Mouse (Mus musculus) liver, embryonic 14.5 days (tissue): ENCODE measurements around the gene Olfr128. TPM values are rescaled to one million over a fixed set of nuclear protein-coding genes. Genes with fewer than 3 reads are reported as not detected.

Experiments
- ATAC-seq: fragments of 200-750 bp; cut with Nextera tagmentation; 2 replicates; pipeline ENCODE4 v1.8.0; 2017; ENCODE audit warnings: moderate number of reproducible peaks, mild to moderate bottlenecking, moderate library complexity; ENCODE audit not compliant: insufficient read depth
- DNase-seq, 3 experiments: peaks; one replicate each; pipeline ENCODE4 v3.0.0-alpha.2; 2012 to 2013; ENCODE audit warnings: low read depth in 3 of 3, low spot score in 3 of 3
- H3K27ac ChIP-seq: fragments of 300-500 bp; sonication (generic); 2 replicates; pipeline ENCODE4 v1.5.1; 2014; ENCODE audit warnings: moderate library complexity, mild to moderate bottlenecking, control low read depth, inconsistent platforms
- H3K27me3 ChIP-seq: fragments of 300-500 bp; sonication (generic); 2 replicates; pipeline ENCODE4 v1.6.1; 2014; ENCODE audit warnings: mild to moderate bottlenecking, low read length, moderate library complexity; ENCODE audit not compliant: control insufficient read depth, insufficient read depth
- H3K36me3 ChIP-seq: fragments of 300-500 bp; sonication (generic); replicated peaks from 2 replicates; pipeline ENCODE4 v1.6.1; 2014; ENCODE audit warnings: low read depth; ENCODE audit not compliant: control insufficient read depth, insufficient read depth
- H3K4me1 ChIP-seq, 2 experiments: fragments of 200-500 bp in 1 of 2; fragments of 300-500 bp in 1 of 2; sonication (generic) in 1 of 2; replicated peaks; 2 replicates each; pipeline ENCODE4 v1.6.1; 2012 to 2014; ENCODE audit warnings: antibody characterized with exemption in 1 of 2, inconsistent platforms in 1 of 2, low read length in 1 of 2; ENCODE audit not compliant: control insufficient read depth in 2 of 2, insufficient read depth in 2 of 2
- H3K4me2 ChIP-seq: fragments of 300-500 bp; sonication (generic); 2 replicates; pipeline ENCODE4 v1.6.1; 2014; ENCODE audit warnings: low read depth, mild to moderate bottlenecking, control low read depth, moderate library complexity
- H3K4me3 ChIP-seq, 2 experiments: fragments of 200-500 bp in 1 of 2; fragments of 300-500 bp in 1 of 2; sonication (generic) in 1 of 2; 2 replicates each; pipeline ENCODE4 v1.5.1; 2012 to 2014; ENCODE audit warnings: low read depth in 2 of 2, low read length in 2 of 2, mild to moderate bottlenecking in 2 of 2, control low read depth in 1 of 2, inconsistent platforms in 1 of 2, moderate library complexity in 1 of 2; ENCODE audit not compliant: insufficient read depth in 1 of 2
- H3K9ac ChIP-seq: fragments of 300-500 bp; sonication (generic); replicated peaks from 2 replicates; pipeline ENCODE4 v1.6.1; 2014; ENCODE audit warnings: mild to moderate bottlenecking, control low read depth, moderate library complexity
- H3K9me3 ChIP-seq: fragments of 300-500 bp; sonication (generic); 2 replicates; pipeline ENCODE4 v1.6.1; 2016; ENCODE audit warnings: low read length, mixed read lengths; ENCODE audit not compliant: control insufficient read depth
- CTCF ChIP-seq: IDR thresholded peaks from 2 replicates; pipeline ENCODE4 v1.5.1; 2016; ENCODE audit warnings: antibody characterized with exemption, low read depth, control low read depth
- EP300 ChIP-seq: IDR thresholded peaks from 2 replicates; pipeline ENCODE4 v1.6.1; 2016; ENCODE audit warnings: antibody characterized with exemption, low read depth
- WGBS: fragments of 180-500 bp; shearing (Covaris S2); extraction: QIAGEN DNeasy Blood & Tissue Kit; methylation state at CpG from one replicate; pipeline ENCODE4 v1.1.7; 2014; ENCODE audit not compliant: insufficient replicate concordance; 5-methylcytosine and 5-hydroxymethylcytosine counted together
- polyA plus RNA-seq, 2 experiments: library from polyadenylated mRNA; depleted of rRNA in 1 of 2; stranded (reverse) in 1 of 2; unstranded in 1 of 2; fragments of >200 nt; fragmentation: Nextera tagmentation in 1 of 2; extraction: Ambion mirVana in 1 of 2; gene quantifications; 2 replicates each; pipeline versions ENCODE4 v1.2.1 to v1.2.3; 2012 to 2014

Olfr128 gene
- polyA plus RNA-seq, 2 experiments, result not detected

DNA sequence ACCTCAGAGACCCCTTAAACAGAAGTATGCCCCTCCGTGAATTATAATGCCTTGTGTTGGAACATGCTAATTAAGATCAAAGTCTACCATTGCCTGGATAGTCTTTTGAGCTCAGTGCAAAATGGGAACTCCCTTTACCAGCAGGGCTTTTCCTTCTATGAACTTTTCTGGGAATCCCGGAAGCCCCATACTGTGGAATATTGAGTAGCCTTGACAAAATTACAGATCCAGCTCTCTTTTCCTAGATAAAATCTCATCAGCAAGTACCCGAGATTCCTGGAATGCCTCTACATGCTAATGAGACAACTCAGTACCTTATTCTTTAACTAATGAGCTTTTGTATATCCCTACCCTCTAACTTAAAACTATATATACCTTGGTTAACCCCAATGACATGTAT lies 53.2 kb downstream of the Olfr128 start:
- Histone ChIP-seq H3K27ac (no peak overlapping the region), H3K27me3 (no peaks in the 10 kb centered on the region), H3K4me3 (no peak overlapping the region), H3K9me3 (no peaks in the 10 kb centered on the region), H3K4me2 (no peak overlapping the region), H3K9ac (no peak overlapping the region), H3K36me3 (no peaks in the 10 kb centered on the region), H3K4me1 (no peaks in the 10 kb centered on the region)
- 64% methylated on average over 3 of the region's 3 CpGs for WGBS
- ATAC-seq, result no peak
- no peak for TF ChIP-seq EP300
- TF ChIP-seq CTCF, result no peak
- no peak for DNase-seq

Other genes with a start within 250 kb of the Olfr128 start
- gene Olfr119, start 224.0 kb upstream of the Olfr128 start, polyA plus RNA-seq (2012; rRNA removed), result not detected in 2 replicates
- not detected in 2 replicates for gene Olfr119, start 224.0 kb upstream of the Olfr128 start, polyA plus RNA-seq (2014; fragmentation: Nextera tagmentation; extraction: Ambion mirVana)
- not detected in 2 replicates for gene Olfr120, start 198.7 kb upstream of the Olfr128 start, polyA plus RNA-seq (2012; rRNA removed)
- not detected in 2 replicates for gene Olfr120, start 198.7 kb upstream of the Olfr128 start, polyA plus RNA-seq (2014; fragmentation: Nextera tagmentation; extraction: Ambion mirVana)
- not detected in 2 replicates for gene Olfr121, start 171.7 kb upstream of the Olfr128 start, polyA plus RNA-seq (2012; rRNA removed)
- gene Olfr121, start 171.7 kb upstream of the Olfr128 start, polyA plus RNA-seq (2014; fragmentation: Nextera tagmentation; extraction: Ambion mirVana), result not detected in 2 replicates
- gene Olfr122, start 151.9 kb upstream of the Olfr128 start, polyA plus RNA-seq (2012; rRNA removed), result not detected in 2 replicates
- gene Olfr122, start 151.9 kb upstream of the Olfr128 start, polyA plus RNA-seq (2014; fragmentation: Nextera tagmentation; extraction: Ambion mirVana), result not detected in 2 replicates
- gene Olfr123, start 127.0 kb upstream of the Olfr128 start, polyA plus RNA-seq (2012; rRNA removed), result not detected in 2 replicates
- not detected in 2 replicates for gene Olfr123, start 127.0 kb upstream of the Olfr128 start, polyA plus RNA-seq (2014; fragmentation: Nextera tagmentation; extraction: Ambion mirVana)
- gene Olfr124, start 120.7 kb upstream of the Olfr128 start, polyA plus RNA-seq (2012; rRNA removed), result not detected in 2 replicates
- not detected in 2 replicates for gene Olfr124, start 120.7 kb upstream of the Olfr128 start, polyA plus RNA-seq (2014; fragmentation: Nextera tagmentation; extraction: Ambion mirVana)
- gene Olfr125, start 87.6 kb upstream of the Olfr128 start, polyA plus RNA-seq (2012; rRNA removed), result not detected in 2 replicates
- gene Olfr125, start 87.6 kb upstream of the Olfr128 start, polyA plus RNA-seq (2014; fragmentation: Nextera tagmentation; extraction: Ambion mirVana), result not detected in 2 replicates
- not detected in 2 replicates for gene Olfr126, start 73.1 kb upstream of the Olfr128 start, polyA plus RNA-seq (2012; rRNA removed)
- not detected in 2 replicates for gene Olfr126, start 73.1 kb upstream of the Olfr128 start, polyA plus RNA-seq (2014; fragmentation: Nextera tagmentation; extraction: Ambion mirVana)
- not detected in 2 replicates for gene Olfr127, start 20.1 kb upstream of the Olfr128 start, polyA plus RNA-seq (2012; rRNA removed)
- not detected in 2 replicates for gene Olfr127, start 20.1 kb upstream of the Olfr128 start, polyA plus RNA-seq (2014; fragmentation: Nextera tagmentation; extraction: Ambion mirVana)
- gene Olfr761, start 32.5 kb downstream of the Olfr128 start, polyA plus RNA-seq (2012; rRNA removed), result not detected in 2 replicates
- not detected in 2 replicates for gene Olfr761, start 32.5 kb downstream of the Olfr128 start, polyA plus RNA-seq (2014; fragmentation: Nextera tagmentation; extraction: Ambion mirVana)
- gene Olfr129, start 139.5 kb downstream of the Olfr128 start, polyA plus RNA-seq (2012; rRNA removed), result not detected in 2 replicates
- gene Olfr129, start 139.5 kb downstream of the Olfr128 start, polyA plus RNA-seq (2014; fragmentation: Nextera tagmentation; extraction: Ambion mirVana), result not detected in 2 replicates
- not detected in 2 replicates for gene Olfr130, start 143.4 kb downstream of the Olfr128 start, polyA plus RNA-seq (2012; rRNA removed)
- gene Olfr130, start 143.4 kb downstream of the Olfr128 start, polyA plus RNA-seq (2014; fragmentation: Nextera tagmentation; extraction: Ambion mirVana), result not detected in 2 replicates
- not detected in 2 replicates for gene Olfr131, start 168.1 kb downstream of the Olfr128 start, polyA plus RNA-seq (2012; rRNA removed)
- not detected in 2 replicates for gene Olfr131, start 168.1 kb downstream of the Olfr128 start, polyA plus RNA-seq (2014; fragmentation: Nextera tagmentation; extraction: Ambion mirVana)
- gene Olfr132, start 214.0 kb downstream of the Olfr128 start, polyA plus RNA-seq (2012; rRNA removed), result not detected in 2 replicates
- gene Olfr132, start 214.0 kb downstream of the Olfr128 start, polyA plus RNA-seq (2014; fragmentation: Nextera tagmentation; extraction: Ambion mirVana), result not detected in 2 replicates
- not detected in 2 replicates for gene Olfr133, start 224.7 kb downstream of the Olfr128 start, polyA plus RNA-seq (2012; rRNA removed)
- gene Olfr133, start 224.7 kb downstream of the Olfr128 start, polyA plus RNA-seq (2014; fragmentation: Nextera tagmentation; extraction: Ambion mirVana), result not detected in 2 replicates